Mouse (Mus musculus) cerebellum, adult 2 months (tissue): ENCODE measurements around the gene Kctd20.

ENCODE experiments used
- CTCF ChIP-seq: fragments of 200-500 bp; IDR thresholded peaks from 2 replicates; pipeline ENCODE4 v1.5.1; 2011; ENCODE audit warnings: low read depth, mild to moderate bottlenecking, control low read depth, low read length, moderate library complexity, borderline replicate concordance; ENCODE audit not compliant: insufficient read depth
- POLR2A ChIP-seq: fragments of 200-500 bp; IDR thresholded peaks from 2 replicates; pipeline ENCODE4 v1.6.1; 2011; ENCODE audit warnings: low read length, control low read depth, borderline replicate concordance; ENCODE audit not compliant: insufficient read depth

- no peak for TF ChIP-seq CTCF
- no peak for TF ChIP-seq POLR2A
Measured at GRCm38 (mm10) chr17:28991286-28991685, 39.5 kb downstream of the Kctd20 start.
